Mouse (Mus musculus) urinary bladder, postnatal 10 days (tissue): ENCODE data around the gene Vkorc1.
A peak's percentile ranks its signal among the peaks of the same experiment; 100 is the strongest.

ENCODE experiments used
- DNase-seq: peaks from one replicate; pipeline ENCODE4 v3.0.0; 2022; ENCODE audit warnings: low spot score

The Vkorc1 gene

GRCm38 (mm10) chr7:127876467-127877348 lies 18.7 kb downstream of the Vkorc1 start, which contains the start of gene Zfp668:
Gene Zfp668, minus strand, starts transcription at chr7:127876828.
- DNase-seq, result peak; percentile 59

- no peak for DNase-seq
Observed at GRCm38 (mm10) chr7:127876041-127876466, 19.4 kb downstream of the Vkorc1 start, which contains the start of gene Zfp646. Gene Zfp646, plus strand, starts transcription at chr7:127876221.

GRCm38 (mm10) chr7:127875627-127876001 lies 19.8 kb downstream of the Vkorc1 start:
- peak; percentile 76 for DNase-seq

GRCm38 (mm10) chr7:127874812-127875626 lies 20.4 kb downstream of the Vkorc1 start:
- DNase-seq, result no peak

- no peak for DNase-seq
Observed at GRCm38 (mm10) chr7:127870136-127870821, 25.1 kb downstream of the Vkorc1 start.

- no peak for DNase-seq
Observed at GRCm38 (mm10) chr7:127869149-127869810, 26.1 kb downstream of the Vkorc1 start.

GRCm38 (mm10) chr7:127867641-127868040 lies 27.8 kb downstream of the Vkorc1 start:
- DNase-seq, result no peak

- no peak for DNase-seq
Observed at GRCm38 (mm10) chr7:127866434-127866833, 29.0 kb downstream of the Vkorc1 start.

- DNase-seq, result no peak
Observed at GRCm38 (mm10) chr7:127858258-127858657, 37.2 kb downstream of the Vkorc1 start.

GRCm38 (mm10) chr7:127850906-127851305 lies 44.5 kb downstream of the Vkorc1 start:
- no peak for DNase-seq

- DNase-seq, result no peak
Observed at GRCm38 (mm10) chr7:127849973-127850875, 45.2 kb downstream of the Vkorc1 start.
